Mouse (Mus musculus) activated CD4-positive, CD25-positive, alpha-beta regulatory T cell, adult 4 months (primary cell): ENCODE measurements at regions not wholly inside any gene's neighbourhood (a gene's known extent, or its start where the extent isn't known, plus 50 kb on each side); places are given as distances from the start of the nearest gene placed in this dataset.

ENCODE experiments used
- ATAC-seq: one replicate; pipeline ENCODE4 v1.8.0; 2017

GRCm38 (mm10) chr17:29775836-29776235, 59.0 kb upstream of the Ccdc167 start:
- ATAC-seq, result no peak

- no peak for ATAC-seq
Observed at GRCm38 (mm10) chr17:29773339-29773738, 56.5 kb upstream of the Ccdc167 start.

GRCm38 (mm10) chr17:29770914-29771313, 54.1 kb upstream of the Ccdc167 start:
- ATAC-seq, result no peak

GRCm38 (mm10) chr17:29769631-29770030, 52.8 kb upstream of the Ccdc167 start:
- peak; percentile 63 for ATAC-seq

- peak; percentile 90 for ATAC-seq
Observed at GRCm38 (mm10) chr17:29769143-29769542, 52.3 kb upstream of the Ccdc167 start.

DNA sequence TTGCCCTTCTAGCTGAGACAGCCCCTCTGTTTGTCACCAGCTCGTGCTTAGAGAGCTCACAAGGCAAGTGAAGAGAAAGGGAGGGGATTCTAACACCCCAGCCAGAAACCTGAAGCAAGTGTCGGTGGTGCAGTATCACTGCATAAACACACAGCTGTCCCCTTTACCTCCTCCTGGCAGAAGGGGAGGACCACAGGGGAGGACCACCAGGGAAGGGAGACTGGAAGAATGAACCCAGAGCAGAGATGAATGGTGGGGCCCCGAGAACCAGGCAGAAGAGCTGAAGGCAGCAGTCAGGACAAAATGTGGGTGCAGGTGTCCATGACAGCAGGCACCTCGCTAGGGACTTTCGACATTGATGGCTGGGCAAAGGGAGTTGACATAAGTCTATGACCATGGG, 51.8 kb upstream of the Ccdc167 start:
- ATAC-seq, result no peak
